Mouse (Mus musculus): ENCODE measurements around the gene 4931409K22Rik. TPM values are rescaled to one million over a fixed set of nuclear protein-coding genes. Genes with fewer than 3 reads are reported as not detected.

4931409K22Rik gene
- total RNA-seq, 1 experiment: 0.13 TPM

DNA sequence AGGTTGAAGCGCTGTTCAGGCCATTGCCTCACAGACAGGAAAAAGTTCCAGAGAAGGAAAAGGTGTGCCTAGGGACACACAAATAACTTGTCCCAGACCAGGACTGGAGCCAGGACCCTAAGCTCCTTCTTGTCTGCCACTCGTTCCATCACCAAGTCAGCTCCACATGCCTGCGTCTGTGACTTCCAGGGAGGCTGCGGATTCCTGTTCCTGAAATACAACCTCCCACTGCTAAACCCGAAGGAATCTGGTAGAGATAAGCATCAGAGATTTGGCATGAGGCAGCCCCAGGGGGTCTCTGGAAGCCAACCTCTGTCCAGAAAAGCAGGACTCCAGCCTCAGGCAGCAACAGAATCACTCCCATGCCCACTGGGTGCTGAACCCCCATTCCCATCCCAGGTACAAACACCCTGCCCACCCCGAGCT lies 15.5 kb downstream of the 4931409K22Rik start:
- Histone ChIP-seq H3K27ac (ENCODE audit: insufficient read depth, low read depth, low read length, poor library complexity, severe bottlenecking) (no peak overlapping the region), H3K4me3 (ENCODE audit: insufficient read depth in 1 of 2, low read depth in 1 of 2, low read length in 2 of 2, poor library complexity in 1 of 2, severe bottlenecking in 1 of 2) (no peak overlapping the region), H3K36me3 (ENCODE audit: control insufficient read depth, insufficient read depth, low read length, poor library complexity, severe bottlenecking) (no peaks in the 10 kb centered on the region), H3K9ac (ENCODE audit: insufficient read depth, low read depth, low read length, poor library complexity, severe bottlenecking) (no peak overlapping the region), H3K4me1 (ENCODE audit: control insufficient read depth in 2 of 2, insufficient read depth in 2 of 2, low read length in 2 of 2, poor library complexity in 1 of 2) (peaks cover 2 to 14% of the 10 kb centered on the region in 2 experiments; a peak in 2 of 4 replicates), H3K9me3 (ENCODE audit: control insufficient read depth, insufficient read depth, low read depth, low read length) (no peaks in the 10 kb centered on the region)
- TF ChIP-seq HCFC1 (IDR thresholded peaks at IDR 0.05; ENCODE audit: borderline replicate concordance, insufficient read depth, low read length) (no peak), MAFK (IDR thresholded peaks at IDR 0.05; ENCODE audit: insufficient read depth, low read depth, low read length) (no peak), CHD2 (IDR thresholded peaks at IDR 0.05; ENCODE audit: low read depth, low read length) (no peak), ZC3H11A (IDR thresholded peaks at IDR 0.05; ENCODE audit: borderline replicate concordance, low read depth, low read length) (no peak), ZNF384 (IDR thresholded peaks at IDR 0.05; ENCODE audit: low read depth, low read length) (no peak)
- in situ Hi-C loops (cut with MboI; ENCODE audit: low sequenced_read_pairs in 2 of 2, unreplicated experiment in 2 of 2): no loop called here
- no peak for DNase-seq (ENCODE audit: low read depth, low spot score)

DNA sequence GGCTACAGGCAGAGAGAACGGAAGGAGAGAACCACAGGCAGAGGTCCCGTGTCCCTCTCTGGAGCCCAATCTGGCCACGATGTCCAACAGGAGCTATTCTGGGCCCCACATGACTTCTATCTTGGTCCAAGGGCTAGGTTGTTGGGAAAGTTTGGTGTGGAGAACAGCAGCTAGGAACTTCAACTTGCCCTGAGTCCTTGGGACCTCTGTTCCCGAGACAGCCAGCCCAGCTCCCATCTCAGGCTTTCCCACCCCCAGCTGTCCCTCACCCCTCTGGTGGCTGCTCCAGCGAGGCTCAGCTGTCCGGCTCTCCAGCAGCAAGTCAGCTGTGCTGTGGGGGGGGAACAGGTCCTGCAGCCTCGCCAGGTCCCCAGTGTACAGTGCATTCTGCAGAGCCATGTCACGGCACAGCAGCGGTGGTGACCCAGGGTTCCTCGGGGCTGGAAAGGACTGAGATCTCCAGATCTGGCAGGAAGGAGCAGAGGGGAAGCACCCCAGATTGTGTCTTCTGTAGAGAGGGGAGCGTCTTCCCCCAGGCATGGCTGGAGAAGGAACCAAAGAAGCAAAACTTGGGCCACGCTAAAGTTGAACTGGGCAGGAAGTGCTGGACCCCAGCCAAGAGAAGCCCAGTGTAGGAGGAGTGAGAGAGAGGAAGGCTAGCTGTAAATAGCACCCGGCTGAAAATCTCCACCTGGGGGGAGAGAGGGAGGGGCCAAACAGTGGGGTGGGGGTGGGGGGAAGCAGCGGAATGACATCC lies 16.0 kb downstream of the 4931409K22Rik start, which contains the start of gene Asb10:
Gene Asb10, minus strand, starts transcription at position 592 of the 757 bp plus-strand sequence.
- in situ Hi-C loops (cut with MboI; ENCODE audit: low sequenced_read_pairs in 2 of 2, unreplicated experiment in 2 of 2): no loop called here

DNA sequence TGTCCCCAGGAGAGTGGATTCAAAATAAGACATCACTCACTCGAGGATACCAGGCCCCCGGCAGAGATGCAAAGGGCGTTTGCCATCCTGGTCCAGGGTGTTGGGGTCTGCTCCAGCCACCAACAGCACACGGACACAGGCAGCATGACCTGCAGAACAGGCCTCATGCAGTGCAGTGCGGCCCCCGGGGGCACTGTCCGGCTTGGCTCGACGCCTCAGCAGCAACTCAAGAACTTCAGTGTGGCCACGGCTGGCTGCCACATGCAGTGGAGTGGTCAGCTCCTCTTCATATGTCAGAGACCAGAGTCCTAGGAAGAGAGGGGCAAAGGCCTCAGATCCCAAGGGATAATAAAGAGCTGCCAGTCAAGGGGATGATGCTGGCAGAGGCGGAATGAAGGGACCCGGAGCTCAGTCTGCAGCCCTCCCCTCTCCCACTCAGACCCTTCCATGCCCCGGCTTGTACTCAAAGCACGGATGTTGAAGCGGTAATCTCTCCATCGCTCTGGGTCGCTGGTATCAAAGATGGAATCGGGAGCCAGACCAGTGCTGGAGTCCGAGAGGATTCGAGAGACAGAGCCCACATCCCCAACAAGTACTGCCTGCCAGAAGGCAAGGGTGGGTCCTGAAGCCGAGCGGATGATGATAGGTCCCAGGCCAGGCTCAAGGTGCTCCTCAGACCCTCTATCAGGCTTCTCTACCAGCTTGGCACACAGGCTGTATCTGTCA lies 16.9 kb downstream of the 4931409K22Rik start:
- DNase-seq (ENCODE audit: low read depth, low spot score): no peak
- Histone ChIP-seq H3K27ac (ENCODE audit: insufficient read depth, low read depth, low read length, poor library complexity, severe bottlenecking) (no peak overlapping the region), H3K9me3 (ENCODE audit: control insufficient read depth, insufficient read depth, low read depth, low read length) (no peaks in the 10 kb centered on the region), H3K36me3 (ENCODE audit: control insufficient read depth, insufficient read depth, low read length, poor library complexity, severe bottlenecking) (no peaks in the 10 kb centered on the region), H3K4me1 (ENCODE audit: control insufficient read depth in 2 of 2, insufficient read depth in 2 of 2, low read length in 2 of 2, poor library complexity in 1 of 2) (peaks cover 2 to 14% of the 10 kb centered on the region in 2 experiments; a peak in 2 of 4 replicates), H3K4me3 (ENCODE audit: insufficient read depth in 1 of 2, low read depth in 1 of 2, low read length in 2 of 2, poor library complexity in 1 of 2, severe bottlenecking in 1 of 2) (no peak overlapping the region), H3K9ac (ENCODE audit: insufficient read depth, low read depth, low read length, poor library complexity, severe bottlenecking) (no peak overlapping the region)
- no peak for TF ChIP-seq MAFK (IDR thresholded peaks at IDR 0.05; ENCODE audit: insufficient read depth, low read depth, low read length)
- no peak for TF ChIP-seq CHD2 (IDR thresholded peaks at IDR 0.05; ENCODE audit: low read depth, low read length)
- no peak for TF ChIP-seq ZNF384 (IDR thresholded peaks at IDR 0.05; ENCODE audit: low read depth, low read length)
- TF ChIP-seq HCFC1 (IDR thresholded peaks at IDR 0.05; ENCODE audit: borderline replicate concordance, insufficient read depth, low read length): no peak
- no peak for TF ChIP-seq ZC3H11A (IDR thresholded peaks at IDR 0.05; ENCODE audit: borderline replicate concordance, low read depth, low read length)
- in situ Hi-C loops (cut with MboI; ENCODE audit: low sequenced_read_pairs in 2 of 2, unreplicated experiment in 2 of 2): no loop called here

More for the DNA sequence above, 16.0 kb downstream of the 4931409K22Rik start, which contains the start of gene Asb10:
- no peak within 1 kb of the TSS for H3K27ac ChIP-seq (ENCODE audit: insufficient read depth, low read depth, low read length, poor library complexity, severe bottlenecking)
- no peaks in the 10 kb centered on the region for H3K9me3 ChIP-seq (ENCODE audit: control insufficient read depth, insufficient read depth, low read depth, low read length)
- TF ChIP-seq MAFK (IDR thresholded peaks at IDR 0.05; ENCODE audit: insufficient read depth, low read depth, low read length) (no peak), ZC3H11A (IDR thresholded peaks at IDR 0.05; ENCODE audit: borderline replicate concordance, low read depth, low read length) (no peak), HCFC1 (IDR thresholded peaks at IDR 0.05; ENCODE audit: borderline replicate concordance, insufficient read depth, low read length) (no peak), ZNF384 (IDR thresholded peaks at IDR 0.05; ENCODE audit: low read depth, low read length) (no peak), CHD2 (IDR thresholded peaks at IDR 0.05; ENCODE audit: low read depth, low read length) (no peak)
- H3K9ac ChIP-seq (ENCODE audit: insufficient read depth, low read depth, low read length, poor library complexity, severe bottlenecking): peak within 1 kb of the TSS; percentile 22
- no peaks in the 10 kb centered on the region for H3K36me3 ChIP-seq (ENCODE audit: control insufficient read depth, insufficient read depth, low read length, poor library complexity, severe bottlenecking)
- DNase-seq (ENCODE audit: low read depth, low spot score): no peak
- H3K4me1 ChIP-seq (ENCODE audit: control insufficient read depth in 2 of 2, insufficient read depth in 2 of 2, low read length in 2 of 2, poor library complexity in 1 of 2): peaks cover 2 to 14% of the 10 kb centered on the region in 2 experiments; a peak in 2 of 4 replicates
- peak within 1 kb of the TSS; percentile 11 to 36; a peak in 2 of 4 replicates for H3K4me3 ChIP-seq (ENCODE audit: insufficient read depth in 1 of 2, low read depth in 1 of 2, low read length in 2 of 2, poor library complexity in 1 of 2, severe bottlenecking in 1 of 2)

DNA sequence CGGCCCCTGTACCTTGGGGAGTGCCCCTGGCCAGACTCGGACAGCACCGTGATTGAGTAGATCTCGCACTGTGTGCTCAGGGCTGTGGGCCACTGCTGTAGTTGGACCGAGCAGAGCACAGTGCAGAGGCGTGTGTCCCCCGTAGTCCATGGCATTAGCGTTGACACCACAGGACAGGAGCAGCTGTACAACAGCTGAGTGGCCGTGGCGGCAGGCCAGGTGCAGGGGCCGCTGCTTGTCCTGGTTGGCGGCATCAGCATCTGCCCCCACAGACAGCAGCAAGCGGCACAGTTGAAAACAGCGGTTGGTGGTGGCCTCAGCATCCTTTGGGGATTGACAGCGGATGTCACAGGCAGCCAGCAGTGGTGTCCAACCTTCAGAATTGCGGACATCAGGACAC lies 19.0 kb downstream of the 4931409K22Rik start:
- TF ChIP-seq HCFC1 (IDR thresholded peaks at IDR 0.05; ENCODE audit: borderline replicate concordance, insufficient read depth, low read length) (no peak), MAFK (IDR thresholded peaks at IDR 0.05; ENCODE audit: insufficient read depth, low read depth, low read length) (no peak), ZC3H11A (IDR thresholded peaks at IDR 0.05; ENCODE audit: borderline replicate concordance, low read depth, low read length) (no peak), CHD2 (IDR thresholded peaks at IDR 0.05; ENCODE audit: low read depth, low read length) (no peak)
- in situ Hi-C loops (cut with MboI; ENCODE audit: low sequenced_read_pairs in 2 of 2, unreplicated experiment in 2 of 2): no loop called here

More for the DNA sequence above, 19.0 kb downstream of the 4931409K22Rik start:
- Histone ChIP-seq H3K36me3 (ENCODE audit: control insufficient read depth, insufficient read depth, low read length, poor library complexity, severe bottlenecking) (no peaks in the 10 kb centered on the region), H3K27ac (ENCODE audit: insufficient read depth, low read depth, low read length, poor library complexity, severe bottlenecking) (no peak overlapping the region), H3K9me3 (ENCODE audit: control insufficient read depth, insufficient read depth, low read depth, low read length) (no peaks in the 10 kb centered on the region), H3K4me1 (ENCODE audit: control insufficient read depth in 2 of 2, insufficient read depth in 2 of 2, low read length in 2 of 2, poor library complexity in 1 of 2) (peaks cover 2 to 25% of the 10 kb centered on the region in 2 experiments; a peak in 2 of 4 replicates), H3K9ac (ENCODE audit: insufficient read depth, low read depth, low read length, poor library complexity, severe bottlenecking) (no peak overlapping the region), H3K4me3 (ENCODE audit: insufficient read depth in 1 of 2, low read depth in 1 of 2, low read length in 2 of 2, poor library complexity in 1 of 2, severe bottlenecking in 1 of 2) (peak overlapping the region; percentile 16 to 45; a peak in 1 of 4 replicates)
- DNase-seq (ENCODE audit: low read depth, low spot score): no peak
